Mouse (Mus musculus): ENCODE data around the gene Msantd2.

Msantd2 gene

DNA sequence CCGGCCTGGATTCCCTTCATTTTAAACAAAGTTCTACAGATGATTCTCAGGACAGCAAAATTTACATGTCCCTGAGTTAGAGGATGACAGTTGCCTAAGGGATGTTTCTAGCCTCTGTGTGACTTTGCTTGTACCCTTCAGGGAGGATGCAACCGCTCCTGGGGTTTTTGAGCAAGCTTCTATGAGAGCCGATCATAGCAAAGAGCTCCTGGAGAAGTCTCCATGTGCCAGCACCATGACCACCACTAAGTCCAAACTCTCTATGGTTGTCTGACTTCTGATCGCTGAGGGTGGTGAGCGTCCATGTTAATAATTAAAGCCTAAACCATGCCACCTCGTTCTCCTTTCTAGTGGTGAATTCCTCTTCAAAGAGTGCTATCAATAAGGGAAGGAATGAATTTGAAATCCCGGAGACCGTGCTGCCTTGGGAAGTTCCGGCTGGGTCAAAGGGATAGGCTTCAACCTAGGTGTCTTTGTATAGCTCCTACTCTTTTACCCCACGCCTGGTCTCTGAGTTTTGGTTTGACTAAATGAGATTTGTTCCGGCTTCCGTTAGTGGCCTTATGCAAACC lies 54.8 kb downstream of the Msantd2 start:
- no peak for DNase-seq

DNA sequence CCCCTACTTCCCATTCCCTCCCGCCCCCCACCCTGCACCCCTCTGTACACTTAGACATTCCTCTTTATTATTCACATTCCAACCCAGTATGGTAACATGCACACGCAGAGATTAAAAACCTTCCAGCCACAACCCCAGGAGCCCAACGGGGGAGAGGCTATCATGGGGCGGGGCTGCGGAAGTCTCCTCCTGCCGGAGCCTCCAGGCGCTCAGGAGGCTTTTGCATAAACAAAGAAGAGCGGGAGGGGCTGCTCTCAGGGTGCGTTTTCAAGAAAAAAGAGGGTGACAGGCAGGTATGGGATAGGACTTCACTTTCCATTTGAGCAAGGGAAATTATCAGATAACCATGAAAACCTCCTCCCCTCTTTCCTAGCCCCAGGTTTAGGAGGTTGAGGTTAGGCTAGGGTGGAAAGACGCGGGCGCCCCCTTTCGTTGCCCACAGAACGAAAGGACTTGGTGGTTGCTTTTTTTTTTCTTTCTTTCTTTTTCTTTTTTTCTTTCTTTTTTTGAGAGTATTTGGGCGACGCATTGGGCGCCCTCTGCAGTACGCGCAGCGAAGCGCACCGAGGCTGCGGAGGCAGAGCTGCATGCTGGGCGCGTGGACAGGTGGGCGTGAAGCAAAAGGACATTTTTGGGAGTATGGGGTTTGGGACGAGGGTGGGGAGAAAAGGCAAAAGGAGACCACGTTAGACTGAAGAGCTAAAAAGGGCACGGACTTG lies 55.5 kb downstream of the Msantd2 start:
- peak; percentile 79 to 86 for DNase-seq

DNA sequence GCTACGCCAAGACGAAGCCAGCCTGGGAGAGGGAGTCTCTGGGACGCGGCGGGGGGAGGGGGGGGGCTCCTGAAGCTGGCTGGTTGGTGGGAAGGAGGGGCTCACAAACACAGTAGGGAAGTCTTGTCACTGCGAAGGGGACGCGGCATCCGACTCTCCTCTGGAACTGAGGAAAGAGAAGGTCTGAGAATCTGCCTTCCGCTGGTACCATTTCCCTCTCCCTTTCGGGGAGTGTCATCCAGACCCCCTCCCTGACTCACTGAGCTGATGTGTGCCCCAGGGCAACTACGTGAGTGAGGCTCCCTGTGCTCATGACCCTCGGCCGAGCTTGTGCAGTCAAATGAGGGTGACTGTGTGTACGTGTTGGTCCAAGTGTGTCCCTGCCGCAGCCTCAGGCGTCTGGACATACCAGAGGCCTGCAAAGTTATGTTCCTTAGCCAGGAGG lies 56.1 kb downstream of the Msantd2 start:
- DNase-seq, result no peak

DNA sequence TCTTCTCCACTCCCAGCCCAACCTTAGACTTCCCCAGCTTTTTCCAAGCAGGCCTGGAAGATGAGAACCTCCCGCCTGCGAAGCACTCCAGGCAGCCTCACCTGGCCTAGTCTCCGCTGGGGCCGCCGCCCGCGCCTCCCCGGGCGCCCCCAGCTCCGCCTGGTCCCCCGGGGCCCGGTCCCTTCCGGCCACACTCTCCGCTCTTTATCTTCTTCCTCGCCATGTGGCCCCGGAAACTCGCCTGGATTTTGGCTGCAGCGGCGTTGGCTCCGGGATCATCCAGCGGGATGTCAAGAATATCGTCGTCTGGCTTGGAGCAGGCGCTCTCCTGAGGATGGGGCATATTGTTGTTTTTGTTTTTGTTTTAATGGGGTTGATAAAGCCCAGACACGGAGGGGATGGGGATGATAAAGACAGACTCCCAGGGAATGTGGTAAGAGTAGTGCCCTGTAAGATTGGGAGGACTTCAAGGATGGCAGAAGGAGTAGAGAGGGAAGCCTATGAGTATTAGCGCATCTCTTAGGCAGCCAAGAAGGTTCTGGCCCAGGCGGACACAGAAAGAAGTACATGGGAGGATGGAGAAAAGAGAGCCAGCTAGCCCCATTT lies 56.8 kb downstream of the Msantd2 start:
- no peak for DNase-seq

DNA sequence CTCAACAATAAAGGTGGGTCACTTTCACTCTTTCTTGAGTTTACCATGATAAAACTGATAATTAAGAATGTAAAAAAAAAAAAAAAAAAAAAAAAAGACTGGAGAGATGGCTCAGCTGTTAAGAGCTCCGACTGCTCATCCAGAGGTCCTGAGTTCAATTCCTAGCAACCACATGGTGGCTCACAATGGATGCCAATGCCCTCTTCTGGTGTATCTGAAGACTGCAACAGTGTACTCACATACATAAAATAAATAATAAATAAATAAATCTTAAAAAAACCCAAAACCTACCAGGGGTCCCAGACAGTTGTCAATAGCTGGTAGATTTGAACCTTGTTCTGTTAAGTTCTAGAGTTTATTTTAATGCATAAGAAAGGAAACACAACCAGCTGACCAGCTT lies 57.8 kb downstream of the Msantd2 start:
- DNase-seq, result no peak

- DNase-seq, result no peak
Measured at GRCm38 (mm10) chr9:37550435-37550834, 61.3 kb downstream of the Msantd2 start.

DNA sequence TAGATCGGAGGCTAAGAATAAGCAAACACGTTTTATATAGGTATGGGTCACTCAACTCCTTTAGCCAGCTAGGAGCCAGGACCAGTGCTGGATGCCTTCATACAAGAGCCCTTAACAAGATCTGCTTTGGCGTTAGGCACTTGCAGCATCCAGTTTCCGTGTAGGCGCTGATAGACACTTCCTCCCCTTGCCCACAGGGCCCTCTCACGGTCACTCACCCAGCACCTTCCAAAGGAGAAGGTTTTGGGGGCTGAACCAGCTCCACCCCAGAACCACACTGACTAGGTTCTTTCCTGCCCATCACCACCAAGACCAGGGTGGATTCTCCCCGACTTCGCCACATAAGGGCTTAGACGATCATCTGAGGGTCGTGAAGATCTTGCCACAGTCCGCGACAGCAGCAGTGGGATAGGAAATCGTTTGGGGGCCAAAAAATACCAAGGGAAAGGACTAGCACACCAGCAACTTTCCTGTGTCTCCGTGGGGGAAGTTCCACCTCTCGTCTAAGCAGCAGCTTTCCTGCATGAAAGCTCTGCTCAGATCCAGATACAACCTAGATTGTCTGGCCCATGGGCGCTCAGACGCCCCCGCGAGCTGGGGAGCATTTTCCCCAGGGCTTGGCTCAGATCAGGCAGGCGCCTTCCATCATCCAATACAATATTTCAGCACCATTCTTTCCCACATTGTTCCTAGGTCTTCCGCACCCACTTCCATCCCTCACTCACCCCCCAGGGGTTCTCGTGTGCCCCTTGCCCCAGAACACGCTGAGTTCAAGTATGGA lies 62.8 kb downstream of the Msantd2 start:
- DNase-seq, result no peak

GRCm38 (mm10) chr9:37552536-37553293 lies 63.6 kb downstream of the Msantd2 start, which contains the start of gene Nrgn:
Nrgn (minus strand) TSS chr9:37552904.
- peak; percentile 88 for DNase-seq

- DNase-seq, result no peak
Measured at GRCm38 (mm10) chr9:37554279-37554678, 65.2 kb downstream of the Msantd2 start.

DNA sequence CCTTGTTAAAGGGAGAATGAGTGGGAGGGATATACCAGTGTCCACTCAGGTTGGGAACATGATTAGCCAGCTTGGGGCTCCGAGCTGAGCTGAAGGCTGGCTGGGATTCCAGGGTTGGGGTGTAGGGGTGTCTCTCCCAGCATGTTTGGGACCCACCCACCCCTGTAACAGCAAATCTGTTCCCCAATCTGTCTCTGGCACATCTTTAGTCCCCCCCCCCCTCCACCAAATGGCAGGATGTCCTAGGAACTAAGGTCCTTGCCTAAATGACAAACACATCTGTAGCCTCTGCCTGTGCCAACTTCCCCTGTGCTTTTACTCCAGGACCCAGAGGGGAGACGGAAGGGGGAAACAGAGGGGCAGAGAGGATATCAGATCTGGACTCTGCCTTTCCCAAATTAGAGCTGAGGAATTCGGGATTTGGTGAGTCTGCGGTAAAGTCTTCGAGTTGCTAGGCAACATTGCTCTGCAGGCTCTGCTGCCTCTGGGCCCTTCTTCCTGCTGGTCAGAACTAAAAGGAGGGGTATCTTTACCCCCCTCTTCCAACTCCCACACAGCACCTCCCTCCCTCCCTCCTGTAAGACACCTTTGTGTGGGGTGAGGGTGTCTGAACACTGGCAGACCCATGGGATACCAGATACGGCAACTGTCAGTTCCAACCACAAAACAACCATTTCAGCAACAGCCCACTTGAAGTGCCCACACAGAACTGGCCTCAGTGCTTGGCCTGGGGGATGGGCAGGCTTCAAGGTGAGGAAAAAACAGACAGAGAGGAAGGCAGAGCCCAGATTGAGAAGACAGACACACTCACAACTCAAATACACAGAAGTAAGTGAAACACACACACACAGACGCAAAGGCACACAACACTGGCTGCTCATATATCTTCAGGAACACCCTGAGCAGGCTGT lies 66.0 kb downstream of the Msantd2 start, which contains the start of gene Siae:
Gene Siae (plus strand): TSS at position 861 of the 911 bp plus-strand sequence.
- no peak for DNase-seq

DNA sequence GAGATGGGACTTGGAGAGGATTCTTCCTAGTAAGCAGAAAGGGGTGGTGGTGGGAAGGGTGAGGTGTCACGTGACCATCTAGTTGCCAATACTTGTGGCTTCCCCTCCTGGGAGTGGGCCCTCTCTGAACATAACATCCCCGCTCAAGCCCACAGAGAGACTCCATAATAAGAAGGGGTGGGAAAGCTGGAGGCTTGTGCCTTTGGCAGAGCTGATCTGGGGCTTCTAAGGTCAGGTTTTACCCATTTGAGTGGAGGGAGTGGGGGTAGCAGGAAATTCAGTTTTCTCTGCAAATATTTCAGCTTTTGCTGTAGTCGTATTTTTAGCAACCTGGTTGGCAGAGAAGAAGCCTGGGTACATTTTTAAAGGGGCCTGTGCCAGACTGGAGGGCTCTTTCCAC lies 67.2 kb downstream of the Msantd2 start:
- no peak for DNase-seq

DNA sequence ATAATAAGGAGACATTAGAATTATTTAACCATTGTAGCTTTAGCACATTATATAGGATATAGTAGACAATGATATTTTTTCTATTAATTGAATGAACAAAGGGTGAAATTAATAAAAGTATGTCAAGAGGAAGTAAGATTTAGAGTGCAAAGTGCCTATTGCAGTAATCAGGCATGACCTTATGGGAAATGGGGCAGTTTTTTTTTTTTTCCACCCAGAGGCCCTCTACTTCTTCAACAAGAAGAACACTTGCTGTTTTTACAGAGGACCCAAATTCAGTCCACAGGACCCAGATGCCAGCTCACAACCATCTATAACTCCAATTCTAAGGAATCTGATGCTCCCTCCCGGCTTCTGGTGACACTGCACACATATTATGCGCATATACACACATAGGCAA lies 71.5 kb downstream of the Msantd2 start:
- no peak for DNase-seq

DNA sequence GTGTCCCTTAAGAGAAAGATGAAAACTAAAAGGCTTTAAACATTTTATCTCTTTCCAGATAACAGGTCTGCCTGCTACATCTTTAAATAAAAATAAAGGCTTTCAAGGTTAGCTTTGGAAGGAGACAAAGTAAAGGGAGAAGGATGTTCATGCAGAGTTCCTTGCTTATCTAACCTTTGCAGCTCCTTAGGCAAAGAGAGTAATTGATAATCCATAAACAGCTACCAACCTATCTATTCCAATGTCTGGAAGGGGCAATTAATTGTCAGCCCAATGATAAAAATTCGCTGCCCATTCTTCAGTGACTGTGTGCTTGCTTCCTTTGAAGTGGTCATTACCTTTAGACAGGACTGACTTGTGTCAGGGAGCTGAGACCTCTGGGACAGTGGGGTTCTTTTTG lies 74.7 kb downstream of the Msantd2 start:
- no peak for DNase-seq

- no peak for DNase-seq
Measured at GRCm38 (mm10) chr9:37567019-37567418, 77.9 kb downstream of the Msantd2 start.

DNA sequence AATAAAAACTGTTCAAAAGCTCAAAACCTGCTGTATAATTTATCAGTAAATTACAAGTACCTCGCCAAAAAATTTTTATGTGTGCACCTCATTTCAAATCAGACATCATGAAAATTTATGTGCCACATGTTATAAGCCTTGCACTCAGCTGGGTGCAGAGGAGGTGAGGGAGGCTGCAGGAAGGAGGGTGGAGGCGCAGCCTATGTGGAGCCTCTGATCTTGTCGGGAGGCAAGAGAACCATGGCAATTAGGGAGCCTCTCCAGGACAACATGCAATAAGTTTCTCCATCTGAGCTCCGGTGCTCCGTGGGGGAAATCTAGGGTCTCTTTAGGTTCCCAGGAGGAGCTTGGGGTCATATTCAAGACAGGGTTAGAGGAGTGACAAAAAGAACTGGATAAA lies 78.3 kb downstream of the Msantd2 start:
- no peak for DNase-seq

- DNase-seq, result peak; percentile 11
Measured at GRCm38 (mm10) chr9:37567892-37568604, 78.9 kb downstream of the Msantd2 start.

DNA sequence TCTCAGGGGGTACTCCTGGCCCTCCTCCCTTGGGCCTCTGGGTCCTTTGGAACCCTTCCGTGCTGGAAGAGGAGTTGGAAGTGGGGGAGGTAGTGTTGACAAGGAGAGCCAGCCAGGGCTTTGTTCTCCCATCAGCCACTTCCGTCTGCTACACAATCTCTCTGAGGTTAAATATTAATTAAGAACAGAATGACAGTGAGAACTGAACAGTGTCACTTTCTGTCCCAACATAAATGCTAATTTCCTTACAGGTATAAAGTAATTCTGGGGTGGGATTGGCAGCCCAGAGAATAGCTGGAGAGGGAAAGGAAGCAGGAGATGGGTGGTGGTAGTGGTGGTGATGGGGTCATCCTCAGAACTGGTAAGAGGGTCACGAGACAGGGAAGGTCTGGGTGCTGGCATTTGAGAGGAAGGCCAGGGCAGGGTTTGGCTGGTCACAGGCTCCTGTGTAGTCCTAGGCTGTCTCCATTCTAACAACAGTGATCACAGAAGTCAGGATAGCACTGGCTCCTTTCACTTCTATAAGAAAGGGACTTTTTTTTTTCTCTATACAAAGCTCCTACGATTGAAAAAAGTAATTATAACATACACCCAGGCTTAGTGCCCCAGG lies 79.6 kb downstream of the Msantd2 start:
- no peak for DNase-seq

DNA sequence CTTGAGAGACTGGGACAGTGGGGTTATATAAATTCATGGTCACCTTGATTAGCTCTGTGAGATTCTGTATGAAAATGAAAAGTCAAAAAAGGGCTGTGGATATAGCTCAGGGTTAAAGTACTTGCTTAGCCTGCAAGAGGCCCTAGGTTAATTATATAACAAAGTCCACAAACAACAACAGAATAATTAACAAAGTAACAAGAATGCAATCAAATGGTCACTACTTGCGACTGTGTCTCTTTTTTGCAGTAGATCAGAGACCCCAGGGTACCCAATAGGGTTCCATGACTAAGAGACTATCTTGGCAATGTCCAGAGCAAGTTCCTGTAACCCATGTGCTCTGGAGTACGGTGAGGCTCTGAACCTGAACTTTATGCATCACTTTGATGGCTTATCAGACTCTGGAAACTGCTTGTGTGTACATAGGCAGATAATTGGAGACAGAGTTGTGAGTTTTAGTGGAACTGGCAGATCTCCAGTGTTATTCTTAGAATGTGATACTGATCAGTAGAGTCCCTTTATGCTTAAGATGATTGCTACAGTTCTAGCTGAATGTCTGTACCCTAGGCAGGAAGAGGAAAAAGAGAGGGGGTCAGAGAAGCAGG lies 80.2 kb downstream of the Msantd2 start:
- no peak for DNase-seq

GRCm38 (mm10) chr9:37572204-37572876 lies 83.2 kb downstream of the Msantd2 start:
- DNase-seq, result no peak

Measured in lung, adult 18-20 months (tissue).